Mouse (Mus musculus) MEL (cell line): ENCODE results near the gene Srgap2. TPM values are rescaled to one million over a fixed set of nuclear protein-coding genes. Genes with fewer than 3 reads are reported as not detected.

Source experiments
- DNase-seq: peaks from one replicate; pipeline ENCODE4 v3.0.0; 2011; ENCODE audit warnings: low read depth, low spot score
- H3K27ac ChIP-seq: 2 replicates; pipeline ENCODE4 v1.5.1; 2012; ENCODE audit warnings: low read depth, mild to moderate bottlenecking, control low read depth, low read length, moderate library complexity; ENCODE audit not compliant: control insufficient read depth
- H3K27me3 ChIP-seq, 2 experiments: fragments of 150-350 bp in 1 of 2; sonication (generic) in 1 of 2; 2 replicates each; pipeline ENCODE4 v1.6.1; 2012; ENCODE audit warnings: low read length in 2 of 2, mild to moderate bottlenecking in 2 of 2, improper control_type of control experiment in 1 of 2, moderate library complexity in 1 of 2; ENCODE audit not compliant: insufficient read depth in 2 of 2, control insufficient read depth in 1 of 2
- H3K36me3 ChIP-seq, 2 experiments: 2 replicates each; pipeline ENCODE4 v1.6.1; 2012 to 2014; ENCODE audit warnings: low read length in 2 of 2, improper control_type of control experiment in 1 of 2, inconsistent platforms in 1 of 2, mild to moderate bottlenecking in 1 of 2; ENCODE audit not compliant: insufficient read depth in 2 of 2, control insufficient read depth in 1 of 2
- H3K4me1 ChIP-seq, 2 experiments: fragments of 150-350 bp in 1 of 2; sonication (generic) in 1 of 2; 2 replicates each; pipeline ENCODE4 v1.6.1; 2012; ENCODE audit warnings: low read length in 2 of 2, improper control_type of control experiment in 1 of 2, mild to moderate bottlenecking in 1 of 2; ENCODE audit not compliant: insufficient read depth in 2 of 2, control insufficient read depth in 1 of 2
- H3K4me3 ChIP-seq, 2 experiments: fragments of 150-350 bp in 1 of 2; sonication (generic) in 1 of 2; 2 replicates each; pipeline ENCODE4 v1.5.1; 2012; ENCODE audit warnings: low read depth in 2 of 2, low read length in 2 of 2, mild to moderate bottlenecking in 2 of 2, moderate library complexity in 2 of 2, control low read depth in 1 of 2, improper control_type of control experiment in 1 of 2; ENCODE audit not compliant: control insufficient read depth in 1 of 2, insufficient read depth in 1 of 2
- H3K79me2 ChIP-seq: 2 replicates; pipeline ENCODE4 v1.6.1; 2012; ENCODE audit warnings: mild to moderate bottlenecking, low read length, moderate library complexity; ENCODE audit not compliant: control insufficient read depth, poor library complexity, insufficient read depth
- H3K9ac ChIP-seq: 2 replicates; pipeline ENCODE4 v1.6.1; 2012; ENCODE audit warnings: low read depth, mild to moderate bottlenecking, control low read depth, low read length, moderate library complexity; ENCODE audit not compliant: control insufficient read depth, poor library complexity, severe bottlenecking
- H3K9me3 ChIP-seq: fragments of 150-350 bp; sonication (generic); replicated peaks from 2 replicates; pipeline ENCODE4 v1.6.1; 2012; ENCODE audit warnings: mild to moderate bottlenecking, low read length, improper control_type of control experiment, moderate library complexity; ENCODE audit not compliant: insufficient read depth
- BHLHE40 ChIP-seq: IDR thresholded peaks from 2 replicates; pipeline ENCODE4 v1.6.1; 2012; ENCODE audit warnings: low read depth, mild to moderate bottlenecking, inconsistent platforms, low read length, improper control_type of control experiment, borderline replicate concordance
- CHD1 ChIP-seq: IDR thresholded peaks from 2 replicates; pipeline ENCODE4 v1.6.1; 2012; ENCODE audit warnings: low read depth, mild to moderate bottlenecking, inconsistent platforms, low read length, improper control_type of control experiment
- CTCF ChIP-seq, 3 experiments: IDR thresholded peaks in 2 of 3; conservative IDR thresholded peaks in 1 of 3; 2 replicates each; pipeline ENCODE4 v1.5.1; 2011 to 2012; ENCODE audit warnings: low read length in 3 of 3, low read depth in 2 of 3, mild to moderate bottlenecking in 2 of 3, improper control_type of control experiment in 1 of 3, inconsistent platforms in 1 of 3, mixed read lengths in 1 of 3, moderate library complexity in 1 of 3; ENCODE audit not compliant: control insufficient read depth in 1 of 3, insufficient read depth in 1 of 3, poor library complexity in 1 of 3, severe bottlenecking in 1 of 3
- E2F4 ChIP-seq: IDR thresholded peaks from 2 replicates; pipeline ENCODE4 v1.6.1; 2011; ENCODE audit warnings: low read depth, low read length, improper control_type of control experiment, borderline replicate concordance
- ELF1 ChIP-seq: IDR thresholded peaks from 2 replicates; pipeline ENCODE4 v1.6.1; 2014; ENCODE audit warnings: low read depth, mild to moderate bottlenecking, inconsistent platforms, low read length, improper control_type of control experiment, moderate library complexity
- EP300 ChIP-seq, 2 experiments: IDR thresholded peaks; 2 replicates each; pipeline ENCODE4 v1.6.1; 2011; ENCODE audit warnings: improper control_type of control experiment in 2 of 2, low read length in 2 of 2, low read depth in 1 of 2, mild to moderate bottlenecking in 1 of 2
- GABPA ChIP-seq: IDR thresholded peaks from 2 replicates; pipeline ENCODE4 v1.6.1; 2012; ENCODE audit warnings: low read depth, mild to moderate bottlenecking, inconsistent platforms, low read length, improper control_type of control experiment, moderate library complexity
- GATA1 ChIP-seq: IDR thresholded peaks from 2 replicates; pipeline ENCODE4 v1.6.1; 2011; ENCODE audit warnings: low read depth, low read length, improper control_type of control experiment
- MAFK ChIP-seq: IDR thresholded peaks from 2 replicates; pipeline ENCODE4 v1.6.1; 2011; ENCODE audit warnings: low read depth, mild to moderate bottlenecking, low read length, improper control_type of control experiment, borderline replicate concordance
- MAX ChIP-seq: IDR thresholded peaks from 2 replicates; pipeline ENCODE4 v1.6.1; 2011; ENCODE audit warnings: low read length, improper control_type of control experiment
- MAZ ChIP-seq: IDR thresholded peaks from 2 replicates; pipeline ENCODE4 v1.6.1; 2012; ENCODE audit warnings: low read depth, mild to moderate bottlenecking, inconsistent platforms, low read length, improper control_type of control experiment
- MXI1 ChIP-seq: IDR thresholded peaks from 2 replicates; pipeline ENCODE4 v1.6.1; 2011; ENCODE audit warnings: mild to moderate bottlenecking, low read depth, low read length, improper control_type of control experiment
- MYB ChIP-seq: IDR thresholded peaks from 2 replicates; pipeline ENCODE4 v1.6.1; 2011; ENCODE audit warnings: mild to moderate bottlenecking, low read depth, low read length, improper control_type of control experiment
- MYC ChIP-seq: IDR thresholded peaks from 2 replicates; pipeline ENCODE4 v1.6.1; 2011; ENCODE audit warnings: low read depth, mild to moderate bottlenecking, low read length, improper control_type of control experiment, moderate library complexity
- NELFE ChIP-seq: IDR thresholded peaks from 2 replicates; pipeline ENCODE4 v1.6.1; 2011; ENCODE audit warnings: low read depth, low read length, improper control_type of control experiment
- NRF1 ChIP-seq: IDR thresholded peaks from 2 replicates; pipeline ENCODE4 v1.6.1; 2014; ENCODE audit warnings: low read depth, mild to moderate bottlenecking, inconsistent platforms, low read length, improper control_type of control experiment, moderate library complexity; ENCODE audit not compliant: poor library complexity, insufficient read depth, severe bottlenecking
- POLR2A ChIP-seq, 2 experiments: IDR thresholded peaks; 2 replicates each; pipeline ENCODE4 v1.6.1; 2011 to 2012; ENCODE audit warnings: low read length in 2 of 2, mild to moderate bottlenecking in 2 of 2, control low read depth in 1 of 2, improper control_type of control experiment in 1 of 2, low read depth in 1 of 2, moderate library complexity in 1 of 2; ENCODE audit not compliant: control insufficient read depth in 1 of 2, insufficient read depth in 1 of 2, poor library complexity in 1 of 2
- RAD21 ChIP-seq: IDR thresholded peaks from 2 replicates; pipeline ENCODE4 v1.6.1; 2011; ENCODE audit warnings: mild to moderate bottlenecking, low read depth, low read length, improper control_type of control experiment
- SIN3A ChIP-seq: IDR thresholded peaks from 2 replicates; pipeline ENCODE4 v1.6.1; 2012; ENCODE audit warnings: low read length, improper control_type of control experiment, inconsistent platforms
- SMC3 ChIP-seq: IDR thresholded peaks from 2 replicates; pipeline ENCODE4 v1.6.1; 2011; ENCODE audit warnings: low read depth, low read length, improper control_type of control experiment
- TBP ChIP-seq: IDR thresholded peaks from 2 replicates; pipeline ENCODE4 v1.8.0; 2011; ENCODE audit warnings: low read depth, low read length, improper control_type of control experiment
- ZC3H11A ChIP-seq: IDR thresholded peaks from 2 replicates; pipeline ENCODE4 v1.6.1; 2012; ENCODE audit warnings: low read depth, mild to moderate bottlenecking, inconsistent platforms, low read length, improper control_type of control experiment
- ZKSCAN1 ChIP-seq: IDR thresholded peaks from 2 replicates; pipeline ENCODE4 v1.6.1; 2012; ENCODE audit warnings: low read depth, mild to moderate bottlenecking, inconsistent platforms, low read length, improper control_type of control experiment, moderate library complexity
- ZNF384 ChIP-seq: IDR thresholded peaks from 2 replicates; pipeline ENCODE4 v1.6.1; 2012; ENCODE audit warnings: low read depth, mild to moderate bottlenecking, inconsistent platforms, low read length, improper control_type of control experiment
- polyA plus RNA-seq, 2 experiments: library from polyadenylated mRNA; stranded (reverse) in 1 of 2; unstranded in 1 of 2; fragments of >175 nt in 1 of 2; fragments of >200 nt in 1 of 2; gene quantifications; 2 replicates each; pipeline versions ENCODE4 v1.2.1 to v1.2.4; 2012; ENCODE audit warnings: low replicate concordance in 2 of 2, low read depth in 1 of 2; ENCODE audit not compliant: insufficient read length in 2 of 2, insufficient read depth in 1 of 2, missing spikeins in 1 of 2
- total RNA-seq: library from RNA; depleted of rRNA; stranded (reverse); fragments of 300-350 nt; gene quantifications from 2 replicates; pipeline ENCODE4 v1.2.3, GENCODE M21; 2012

Srgap2 gene
- total and polyA plus RNA-seq, 3 experiments: 9.0 to 25.3 TPM; not detected in 1

DNA sequence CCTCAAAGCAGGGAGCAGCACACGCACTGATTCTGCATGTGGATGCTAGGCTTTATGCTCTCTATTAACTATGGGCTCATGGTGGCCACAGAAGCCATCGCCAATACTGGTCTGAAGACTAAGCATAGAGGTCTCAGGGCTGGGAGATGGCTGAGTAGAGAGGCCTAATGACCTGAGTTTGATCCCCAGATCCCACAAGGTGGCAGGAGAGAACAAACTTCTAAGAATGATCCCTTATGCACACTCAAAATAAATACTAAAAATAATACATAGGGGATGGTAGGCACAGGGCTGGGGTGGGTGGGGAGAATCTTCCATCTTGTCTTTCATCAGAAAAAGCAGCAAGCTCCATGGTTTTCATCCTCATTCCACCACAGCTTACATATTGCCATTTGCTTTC lies 165.1 kb downstream of the Srgap2 start:
- DNase-seq: no peak
- no peaks in the 10 kb centered on the region for H3K27me3 ChIP-seq
- no peak overlapping the region for H3K4me3 ChIP-seq
- H3K9me3 ChIP-seq: no peaks in the 10 kb centered on the region
- H3K27ac ChIP-seq: no peak overlapping the region
- TF ChIP-seq NELFE: no peak
- no peak for TF ChIP-seq ZKSCAN1
- TF ChIP-seq CHD1: no peak
- no peak for TF ChIP-seq POLR2A (IDR thresholded peaks at IDR 0.05; ENCODE audit: control insufficient read depth in 1 of 2, insufficient read depth in 1 of 2, low read depth in 1 of 2, low read length in 2 of 2, poor library complexity in 1 of 2)
- peak in 1 of 3 experiments; percentile 11; a peak in 1 of 6 replicates for TF ChIP-seq CTCF (IDR thresholded peaks at IDR 0.05 in 2 of 3, conservative IDR thresholded peaks at IDR 0.05 in 1 of 3; ENCODE audit: control insufficient read depth in 1 of 3, insufficient read depth in 1 of 3, low read depth in 2 of 3, low read length in 3 of 3, poor library complexity in 1 of 3, severe bottlenecking in 1 of 3)
- TF ChIP-seq NRF1: no peak
- peak; percentile 20 for TF ChIP-seq RAD21
- TF ChIP-seq ZNF384: no peak
- TF ChIP-seq MAFK: no peak
- no peak for TF ChIP-seq MYB
- TF ChIP-seq ZC3H11A: 0 out of 2 replicates have a peak, but pooled peaks have one; percentile 9
- no peak for TF ChIP-seq EP300 (IDR thresholded peaks at IDR 0.05; ENCODE audit: low read depth in 1 of 2, low read length in 2 of 2)
- TF ChIP-seq ELF1: no peak
- TF ChIP-seq SIN3A: no peak
- TF ChIP-seq E2F4: no peak
- no peak for TF ChIP-seq TBP
- TF ChIP-seq BHLHE40: no peak
- TF ChIP-seq MAZ: no peak
- TF ChIP-seq SMC3: peak; percentile 27; the same call in 1 of the 2 replicates
- H3K9ac ChIP-seq: no peak overlapping the region
- peaks cover 30 to 39% of the 10 kb centered on the region in 2 experiments for H3K4me1 ChIP-seq
- H3K79me2 ChIP-seq: no peaks in the 10 kb centered on the region
- peaks cover 0 to 72% of the 10 kb centered on the region in 2 experiments; a peak in 2 of 4 replicates for H3K36me3 ChIP-seq

DNA sequence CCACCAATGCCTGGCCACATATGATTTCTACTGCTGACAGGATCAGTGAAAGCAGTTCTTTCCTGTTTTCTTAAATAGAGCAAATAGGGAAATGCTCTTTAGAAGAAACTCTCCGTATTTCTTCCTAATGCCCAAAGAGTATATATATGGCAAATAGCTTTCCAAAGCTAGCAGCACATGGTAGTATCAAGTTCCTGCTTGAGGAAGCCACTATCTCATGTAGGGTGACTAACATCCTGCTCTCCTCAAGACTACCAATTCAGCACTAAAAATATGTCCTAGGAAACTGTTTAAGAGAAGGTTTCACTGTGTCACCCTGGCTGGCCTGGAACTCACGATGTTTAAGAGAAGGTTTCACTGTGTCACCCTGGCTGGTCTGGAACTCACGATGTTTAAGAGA lies 166.4 kb downstream of the Srgap2 start:
- H3K4me1 ChIP-seq: peaks cover 29 to 40% of the 10 kb centered on the region in 2 experiments
- H3K27ac ChIP-seq: peak overlapping the region; percentile 47; the same call in 1 of the 2 replicates
- H3K36me3 ChIP-seq: peaks cover 0 to 71% of the 10 kb centered on the region in 2 experiments; a peak in 2 of 4 replicates

More for the DNA sequence above, 166.4 kb downstream of the Srgap2 start:
- Histone ChIP-seq H3K9ac (no peak overlapping the region), H3K27me3 (no peaks in the 10 kb centered on the region), H3K9me3 (no peaks in the 10 kb centered on the region), H3K4me3 (no peak overlapping the region), H3K79me2 (no peaks in the 10 kb centered on the region)
- TF ChIP-seq MAX (0 out of 2 replicates have a peak, but pooled peaks have one; percentile 22), GATA1 (peak; percentile 49), SIN3A (no peak), MYC (peak; percentile 68; the same call in 1 of the 2 replicates), GABPA (no peak), MXI1 (peak; percentile 28; the same call in 1 of the 2 replicates)
- TF ChIP-seq, all 39 proteins: peak for 4
- DNase-seq: peak; percentile 64
